Mouse (Mus musculus): ENCODE data around the gene Nr2f2. TPM values are rescaled to one million over a fixed set of nuclear protein-coding genes. Genes with fewer than 3 reads are reported as not detected.
A peak's percentile ranks its signal among the peaks of the same experiment; 100 is the strongest.

The Nr2f2 gene
- polyA plus RNA-seq, 1 experiment from 2014 or later, result 25.1 TPM

DNA sequence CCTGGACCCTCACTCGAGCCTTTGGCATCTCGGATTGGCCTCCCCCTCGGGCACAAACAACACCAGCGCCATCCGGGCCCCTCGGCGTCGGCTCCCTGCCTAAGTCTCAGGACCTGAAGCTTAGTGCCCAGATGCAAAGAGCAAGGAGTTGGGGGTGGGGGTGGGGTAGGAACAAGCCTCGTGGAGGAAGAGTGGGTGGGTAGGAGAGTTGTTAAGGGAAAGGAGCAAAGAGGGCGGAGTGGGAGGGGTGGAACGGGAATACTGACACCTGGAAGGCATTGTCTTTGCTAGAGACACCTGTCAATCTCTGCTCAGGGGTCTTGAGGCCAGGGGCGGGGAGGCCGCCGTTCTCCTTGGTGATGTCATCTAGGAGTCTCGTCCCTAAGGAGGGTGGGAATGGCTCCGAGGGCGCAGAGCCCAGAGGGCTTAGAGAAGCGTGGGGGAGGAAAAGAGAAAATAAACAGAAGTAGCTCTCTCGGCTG is 35.7 kb downstream of the Nr2f2 start:
- no peak for ATAC-seq (replicated peaks; ENCODE audit: insufficient number of reproducible peaks, insufficient read depth, low FRiP score, low read depth)
- H3K4me2 ChIP-seq, result peak overlapping the region; percentile 80
- no peak overlapping the region for H3K27ac ChIP-seq
- WGBS, result 2% methylated on average over 19 of the region's 19 CpGs
- no peak overlapping the region for H3K9ac ChIP-seq
- no peaks in the 10 kb centered on the region for H3K36me3 ChIP-seq
- peaks cover 26% of the 10 kb centered on the region for H3K4me1 ChIP-seq (replicated peaks)
- H3K4me3 ChIP-seq, result peak overlapping the region; percentile 51
- H3K9me3 ChIP-seq (replicated peaks), result no peaks in the 10 kb centered on the region
- H3K27me3 ChIP-seq, result peaks cover 95% of the 10 kb centered on the region

GRCm38 (mm10) chr7:70330207-70330562 is 36.4 kb downstream of the Nr2f2 start:
- Histone ChIP-seq H3K4me2 (no peak overlapping the region; the same call in 1 of the 2 replicates), H3K36me3 (no peaks in the 10 kb centered on the region), H3K27ac (no peak overlapping the region), H3K9ac (no peak overlapping the region), H3K27me3 (peaks cover 95% of the 10 kb centered on the region), H3K4me3 (no peak overlapping the region), H3K4me1 (replicated peaks) (peaks cover 29% of the 10 kb centered on the region), H3K9me3 (replicated peaks) (no peaks in the 10 kb centered on the region)
- WGBS, result 8% methylated on average over 12 of the region's 12 CpGs
- ATAC-seq (replicated peaks; ENCODE audit: insufficient number of reproducible peaks, insufficient read depth, low FRiP score, low read depth), result no peak

DNA sequence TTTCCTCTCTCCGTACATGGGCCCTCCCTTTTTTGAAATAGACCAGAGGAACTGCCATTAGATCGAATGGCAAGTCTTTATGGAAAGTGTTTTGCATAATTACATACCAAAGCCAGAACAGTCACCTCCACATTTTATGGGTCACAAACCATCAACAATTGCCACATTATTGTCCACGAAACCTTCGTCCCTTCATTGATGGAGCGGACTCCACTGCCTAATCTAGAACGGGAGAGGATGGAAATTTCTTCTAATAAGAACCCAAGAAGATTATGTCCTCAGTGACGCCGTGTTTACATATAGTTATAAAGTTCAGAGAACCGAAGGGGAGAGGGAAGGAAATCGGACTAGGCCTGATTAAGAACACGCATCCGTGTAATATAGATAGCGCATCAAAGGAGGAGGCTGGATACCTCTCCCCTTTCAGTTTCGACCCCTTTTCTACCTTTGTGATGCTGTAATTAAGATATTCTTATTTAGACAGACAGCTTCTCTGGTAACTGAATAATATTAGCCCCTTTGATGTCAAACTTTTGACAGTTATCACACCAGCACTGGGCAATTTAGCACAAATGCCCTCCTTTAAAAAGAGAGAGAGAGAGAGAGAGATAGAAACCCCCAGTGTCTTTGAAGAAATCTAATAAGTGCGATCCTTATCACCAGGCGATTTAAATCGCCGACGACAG is 36.9 kb downstream of the Nr2f2 start:
- no peak for ATAC-seq (replicated peaks; ENCODE audit: insufficient number of reproducible peaks, insufficient read depth, low FRiP score, low read depth)
- H3K4me1 ChIP-seq (replicated peaks), result peaks cover 27% of the 10 kb centered on the region
- peaks cover 96% of the 10 kb centered on the region for H3K27me3 ChIP-seq
- no peaks in the 10 kb centered on the region for H3K36me3 ChIP-seq
- H3K4me2 ChIP-seq, result no peak overlapping the region
- WGBS, result 17% methylated on average over 19 of the region's 19 CpGs
- no peak overlapping the region for H3K4me3 ChIP-seq
- H3K27ac ChIP-seq, result no peak overlapping the region
- no peaks in the 10 kb centered on the region for H3K9me3 ChIP-seq (replicated peaks)
- H3K9ac ChIP-seq, result no peak overlapping the region

- no peaks in the 10 kb centered on the region for H3K36me3 ChIP-seq
- H3K27ac ChIP-seq, result no peak overlapping the region
- ATAC-seq (replicated peaks; ENCODE audit: insufficient number of reproducible peaks, insufficient read depth, low FRiP score, low read depth), result no peak
- WGBS, result 22% methylated on average over 6 of the region's 6 CpGs
- no peak overlapping the region for H3K9ac ChIP-seq
- H3K4me1 ChIP-seq (replicated peaks), result peaks cover 24% of the 10 kb centered on the region
- no peak overlapping the region for H3K4me3 ChIP-seq
- no peaks in the 10 kb centered on the region for H3K9me3 ChIP-seq (replicated peaks)
- H3K27me3 ChIP-seq, result peaks cover 97% of the 10 kb centered on the region
- H3K4me2 ChIP-seq, result no peak overlapping the region
Observed at GRCm38 (mm10) chr7:70329037-70329516, 37.5 kb downstream of the Nr2f2 start.

- 16% methylated on average over 10 of the region's 10 CpGs for WGBS
- Histone ChIP-seq H3K4me3 (no peak overlapping the region), H3K27ac (no peak overlapping the region), H3K4me2 (no peak overlapping the region), H3K36me3 (no peaks in the 10 kb centered on the region), H3K27me3 (peaks cover 97% of the 10 kb centered on the region), H3K9me3 (replicated peaks) (no peaks in the 10 kb centered on the region), H3K9ac (no peak overlapping the region), H3K4me1 (replicated peaks) (peaks cover 24% of the 10 kb centered on the region)
- ATAC-seq (replicated peaks; ENCODE audit: insufficient number of reproducible peaks, insufficient read depth, low FRiP score, low read depth), result no peak
Observed at GRCm38 (mm10) chr7:70328206-70329036, 38.1 kb downstream of the Nr2f2 start.

DNA sequence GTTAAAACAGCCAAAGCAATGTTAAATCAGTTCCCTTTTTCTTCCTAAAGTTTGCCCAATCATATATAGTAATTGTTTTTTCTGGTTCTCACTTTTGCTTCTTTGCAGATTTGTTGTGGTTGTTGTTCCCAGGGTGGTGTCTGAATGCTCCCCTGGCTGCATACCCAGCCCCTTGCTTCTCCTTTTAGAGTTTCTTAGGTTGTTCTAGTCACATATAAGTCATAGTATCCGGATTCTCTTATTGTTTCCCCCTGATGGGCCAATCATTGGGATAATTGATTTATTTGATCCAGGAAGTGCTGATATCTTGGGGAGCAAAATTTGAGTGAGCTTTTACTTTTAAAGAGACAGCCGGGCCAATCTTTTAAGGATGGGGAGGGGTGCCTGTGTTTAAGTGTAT is 39.3 kb downstream of the Nr2f2 start:
- Histone ChIP-seq H3K36me3 (no peaks in the 10 kb centered on the region), H3K27ac (no peak overlapping the region), H3K4me1 (replicated peaks) (peaks cover 20% of the 10 kb centered on the region), H3K4me3 (no peak overlapping the region), H3K27me3 (peaks cover 97% of the 10 kb centered on the region), H3K9me3 (replicated peaks) (no peaks in the 10 kb centered on the region), H3K4me2 (no peak overlapping the region), H3K9ac (no peak overlapping the region)
- WGBS, result 26% methylated on average over 2 of the region's 2 CpGs
- ATAC-seq (replicated peaks; ENCODE audit: insufficient number of reproducible peaks, insufficient read depth, low FRiP score, low read depth), result no peak

DNA sequence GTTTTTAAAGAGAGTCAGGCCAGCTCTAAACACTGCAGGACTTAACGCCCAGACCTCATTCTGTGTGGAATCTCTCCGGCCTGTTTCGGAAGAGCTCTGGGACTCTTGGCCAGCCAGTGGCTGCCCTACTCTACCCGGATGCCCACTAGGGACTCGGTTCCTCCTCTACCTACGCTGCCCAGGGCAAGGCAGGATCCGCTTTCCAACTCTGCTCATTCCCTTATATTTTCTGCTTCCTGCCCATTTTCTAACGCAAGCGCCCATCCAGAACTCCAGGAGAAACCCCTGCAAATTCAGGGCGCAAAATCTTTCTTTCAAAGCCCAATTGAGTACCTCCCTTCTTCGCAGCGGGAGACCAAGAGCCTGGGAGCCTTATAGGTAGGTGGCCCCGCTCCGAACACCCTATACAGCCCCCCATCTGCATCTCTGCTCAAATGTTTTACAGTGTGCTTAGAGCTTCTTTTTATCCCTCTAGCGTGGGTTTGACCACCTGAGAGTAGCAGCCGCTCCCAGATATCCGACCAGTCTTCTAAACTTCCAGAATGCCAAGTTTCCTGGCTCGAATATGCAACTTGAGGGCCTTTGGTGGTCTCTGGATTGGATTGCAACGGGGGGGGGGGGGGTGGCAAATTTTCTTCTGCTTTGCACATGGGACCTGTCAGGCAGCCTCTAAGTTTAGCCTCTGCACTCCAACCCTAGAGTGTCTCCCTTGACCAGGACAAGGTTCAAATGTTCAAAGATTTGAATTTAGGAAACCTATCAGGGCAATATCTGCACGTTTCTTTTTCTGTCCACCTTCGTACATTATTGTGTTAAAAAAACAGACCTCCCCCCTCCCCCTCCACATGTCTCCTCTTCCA is 40.1 kb downstream of the Nr2f2 start:
- no peak overlapping the region for H3K4me3 ChIP-seq
- no peak for ATAC-seq (replicated peaks; ENCODE audit: insufficient number of reproducible peaks, insufficient read depth, low FRiP score, low read depth)
- peaks cover 97% of the 10 kb centered on the region for H3K27me3 ChIP-seq
- H3K4me2 ChIP-seq, result no peak overlapping the region
- 6% methylated on average over 21 of the region's 21 CpGs for WGBS
- H3K9ac ChIP-seq, result no peak overlapping the region
- H3K36me3 ChIP-seq, result no peaks in the 10 kb centered on the region
- H3K9me3 ChIP-seq (replicated peaks), result no peaks in the 10 kb centered on the region
- H3K4me1 ChIP-seq (replicated peaks), result peaks cover 12% of the 10 kb centered on the region
- H3K27ac ChIP-seq, result no peak overlapping the region

DNA sequence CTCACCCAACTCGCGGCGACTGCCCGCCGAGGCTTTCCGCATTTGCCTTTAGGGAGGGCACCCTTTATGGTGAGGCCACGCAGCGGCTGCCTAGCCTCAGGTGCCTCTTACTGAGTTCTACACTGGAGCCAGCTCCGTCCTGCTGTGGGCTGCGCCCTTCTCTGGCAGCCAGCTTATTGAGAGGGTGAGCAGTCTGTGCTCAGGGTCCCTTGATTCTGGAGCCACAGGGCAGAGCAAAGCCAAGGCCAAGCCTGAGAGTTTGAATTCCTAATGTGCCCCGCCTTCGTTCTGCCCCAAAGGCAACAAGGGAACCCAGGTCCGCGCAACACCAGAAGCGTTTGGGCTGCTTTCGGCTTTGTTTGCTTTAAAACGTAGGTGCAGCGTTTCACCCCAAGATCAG is 41.2 kb downstream of the Nr2f2 start:
- H3K9me3 ChIP-seq (replicated peaks), result no peaks in the 10 kb centered on the region
- H3K4me3 ChIP-seq, result peak overlapping the region; percentile 13; the same call in 1 of the 2 replicates
- peaks cover 3% of the 10 kb centered on the region; the same call in 1 of the 2 replicates for H3K4me1 ChIP-seq (replicated peaks)
- no peak overlapping the region for H3K9ac ChIP-seq
- H3K36me3 ChIP-seq, result no peaks in the 10 kb centered on the region
- ATAC-seq (replicated peaks; ENCODE audit: insufficient number of reproducible peaks, insufficient read depth, low FRiP score, low read depth), result no peak
- WGBS, result 3% methylated on average over 18 of the region's 18 CpGs
- H3K4me2 ChIP-seq, result no peak overlapping the region
- no peak overlapping the region for H3K27ac ChIP-seq
- peaks cover 89% of the 10 kb centered on the region for H3K27me3 ChIP-seq

- H3K4me2 ChIP-seq, result no peak overlapping the region
- ATAC-seq (replicated peaks; ENCODE audit: insufficient number of reproducible peaks, insufficient read depth, low FRiP score, low read depth), result no peak
- peaks cover 86% of the 10 kb centered on the region for H3K27me3 ChIP-seq
- no peak overlapping the region for H3K9ac ChIP-seq
- H3K4me3 ChIP-seq, result no peak overlapping the region
- no peaks in the 10 kb centered on the region for H3K36me3 ChIP-seq
- H3K4me1 ChIP-seq (replicated peaks), result peaks cover 3% of the 10 kb centered on the region; the same call in 1 of the 2 replicates
- WGBS, result 20% methylated on average over 5 of the region's 5 CpGs
- no peaks in the 10 kb centered on the region for H3K9me3 ChIP-seq (replicated peaks)
- no peak overlapping the region for H3K27ac ChIP-seq
Observed at GRCm38 (mm10) chr7:70324541-70324940, 42.0 kb downstream of the Nr2f2 start.

GRCm38 (mm10) chr7:70324041-70324440 is 42.5 kb downstream of the Nr2f2 start:
- Histone ChIP-seq H3K9me3 (replicated peaks) (no peaks in the 10 kb centered on the region), H3K9ac (no peak overlapping the region), H3K27me3 (peaks cover 83% of the 10 kb centered on the region), H3K4me2 (no peak overlapping the region), H3K27ac (no peak overlapping the region), H3K36me3 (no peaks in the 10 kb centered on the region), H3K4me1 (replicated peaks) (peaks cover 3% of the 10 kb centered on the region; the same call in 1 of the 2 replicates), H3K4me3 (no peak overlapping the region)
- 23% methylated on average over 9 of the region's 9 CpGs for WGBS
- ATAC-seq (replicated peaks; ENCODE audit: insufficient number of reproducible peaks, insufficient read depth, low FRiP score, low read depth), result no peak

DNA sequence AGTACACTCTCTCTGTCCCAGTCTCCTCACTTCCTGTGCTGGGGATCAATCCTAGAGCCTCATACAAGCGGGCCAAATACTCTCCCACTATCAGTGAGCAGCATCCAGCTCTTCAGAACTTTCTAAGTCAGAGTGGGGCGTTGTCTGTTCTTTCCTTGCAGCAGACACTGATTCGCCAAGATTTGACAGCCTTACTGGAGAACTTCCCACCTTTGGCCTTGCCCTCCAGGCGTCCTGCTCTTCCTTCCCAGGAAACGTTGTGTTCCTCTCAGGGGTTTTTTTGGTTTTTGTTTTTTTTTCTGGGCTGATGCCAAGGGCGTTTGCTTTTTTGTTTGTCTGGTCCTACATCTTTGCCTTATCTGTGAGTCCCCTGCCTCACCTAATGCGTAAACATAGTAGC is 60.8 kb downstream of the Nr2f2 start:
- ATAC-seq (replicated peaks; ENCODE audit: insufficient number of reproducible peaks, insufficient read depth, low FRiP score, low read depth), result no peak
- no peaks in the 10 kb centered on the region for H3K36me3 ChIP-seq
- WGBS, result 38% methylated on average over 7 of the region's 7 CpGs

More for the DNA sequence above, 60.8 kb downstream of the Nr2f2 start:
- Histone ChIP-seq H3K27me3 (0 out of 2 replicates have a peak, but pooled peaks cover 3% of the 10 kb centered on the region), H3K4me3 (no peak overlapping the region), H3K9ac (no peak overlapping the region), H3K4me1 (replicated peaks) (no peaks in the 10 kb centered on the region), H3K4me2 (no peak overlapping the region), H3K9me3 (replicated peaks) (no peaks in the 10 kb centered on the region), H3K27ac (no peak overlapping the region)
